Mouse (Mus musculus): ENCODE measurements around the gene Ttc7. TPM values are rescaled to one million over a fixed set of nuclear protein-coding genes. Genes with fewer than 3 reads are reported as not detected.

The Ttc7 gene
- polyA plus RNA-seq, 1 experiment from 2014 or later: 7.6 TPM

- no peak overlapping the region for H3K27ac ChIP-seq (ENCODE audit: low read length)
- H3K4me3 ChIP-seq (ENCODE audit: low read depth, low read length): no peak overlapping the region
- H3K36me3 ChIP-seq (ENCODE audit: control insufficient read depth, insufficient read depth): no peaks in the 10 kb centered on the region
- no peaks in the 10 kb centered on the region for H3K27me3 ChIP-seq (ENCODE audit: control insufficient read depth, insufficient read depth, low read depth, low read length)
- H3K4me2 ChIP-seq (ENCODE audit: low read depth, low read length): no peak overlapping the region
- ATAC-seq (ENCODE audit: low read depth): no peak
- H3K9ac ChIP-seq (ENCODE audit: low read depth, low read length): no peak overlapping the region
- no peaks in the 10 kb centered on the region for H3K4me1 ChIP-seq (ENCODE audit: control insufficient read depth, low read depth, low read length)
- WGBS (ENCODE audit: insufficient replicate concordance): 65% methylated on average over 7 of the region's 7 CpGs
- H3K9me3 ChIP-seq (replicated peaks; ENCODE audit: control insufficient read depth, low read length): no peaks in the 10 kb centered on the region
Observed at GRCm38 (mm10) chr17:87418082-87418481, 135.4 kb downstream of the Ttc7 start.

- Histone ChIP-seq H3K4me3 (ENCODE audit: low read depth, low read length) (no peak within 1 kb of the TSS), H3K4me2 (ENCODE audit: low read depth, low read length) (no peak within 1 kb of the TSS), H3K4me1 (ENCODE audit: control insufficient read depth, low read depth, low read length) (no peaks in the 10 kb centered on the region), H3K27ac (ENCODE audit: low read length) (no peak within 1 kb of the TSS), H3K9ac (ENCODE audit: low read depth, low read length) (no peak within 1 kb of the TSS), H3K9me3 (replicated peaks; ENCODE audit: control insufficient read depth, low read length) (no peaks in the 10 kb centered on the region), H3K36me3 (ENCODE audit: control insufficient read depth, insufficient read depth) (peaks cover 9% of the 10 kb centered on the region), H3K27me3 (ENCODE audit: control insufficient read depth, insufficient read depth, low read depth, low read length) (no peaks in the 10 kb centered on the region)
- 73% methylated on average over 24 of the region's 24 CpGs for WGBS (ENCODE audit: insufficient replicate concordance)
- no peak for ATAC-seq (ENCODE audit: low read depth)
Observed at GRCm38 (mm10) chr17:87427511-87427910, 144.8 kb downstream of the Ttc7 start, which contains the start of gene Stpg4. Gene Stpg4 (minus strand): TSS chr17:87427741.

GRCm38 (mm10) chr17:87429431-87429830 lies 146.7 kb downstream of the Ttc7 start:
- Histone ChIP-seq H3K9me3 (replicated peaks; ENCODE audit: control insufficient read depth, low read length) (no peaks in the 10 kb centered on the region), H3K9ac (ENCODE audit: low read depth, low read length) (no peak overlapping the region), H3K4me3 (ENCODE audit: low read depth, low read length) (no peak overlapping the region), H3K4me1 (ENCODE audit: control insufficient read depth, low read depth, low read length) (no peaks in the 10 kb centered on the region), H3K27me3 (ENCODE audit: control insufficient read depth, insufficient read depth, low read depth, low read length) (no peaks in the 10 kb centered on the region), H3K4me2 (ENCODE audit: low read depth, low read length) (no peak overlapping the region), H3K27ac (ENCODE audit: low read length) (no peak overlapping the region), H3K36me3 (ENCODE audit: control insufficient read depth, insufficient read depth) (peaks cover 22% of the 10 kb centered on the region)
- no peak for ATAC-seq (ENCODE audit: low read depth)
- 81% methylated on average over 3 of the region's 3 CpGs for WGBS (ENCODE audit: insufficient replicate concordance)

Other genes with a start within 250 kb of the Ttc7 start
- gene Socs5, start 175.2 kb upstream of the Ttc7 start, polyA plus RNA-seq (2015; fragmentation: Nextera tagmentation; extraction: Ambion mirVana): 1.5 and 1.9 TPM in 2 replicates
- 93.6 and 103 TPM in 2 replicates for gene Mcfd2, start 17.0 kb upstream of the Ttc7 start, polyA plus RNA-seq (2015; fragmentation: Nextera tagmentation; extraction: Ambion mirVana)
- not detected in 2 replicates for gene Stpg4, start 144.9 kb downstream of the Ttc7 start, polyA plus RNA-seq (2015; fragmentation: Nextera tagmentation; extraction: Ambion mirVana)
- gene Calm2, start 164.0 kb downstream of the Ttc7 start, polyA plus RNA-seq (2015; fragmentation: Nextera tagmentation; extraction: Ambion mirVana): 332 and 366 TPM in 2 replicates